Mouse (Mus musculus) hindbrain, embryonic 14.5 days (tissue): ENCODE measurements at regions not wholly inside any gene's neighbourhood (a gene's known extent, or its start where the extent isn't known, plus 50 kb on each side); places are given as distances from the start of the nearest gene placed in this dataset.

Source experiments
- ATAC-seq: fragments of 200-750 bp; cut with Nextera tagmentation; 2 replicates; pipeline ENCODE4 v1.8.0; 2017; ENCODE audit warnings: moderate number of reproducible peaks, mild to moderate bottlenecking, moderate TSS enrichment, moderate library complexity; ENCODE audit not compliant: low FRiP score
- DNase-seq: peaks from one replicate; pipeline ENCODE4 v3.0.0-alpha.2; 2015; ENCODE audit warnings: low spot score
- H3K27ac ChIP-seq: fragments of 300-500 bp; sonication (generic); 2 replicates; pipeline ENCODE4 v1.5.1; 2014; ENCODE audit warnings: mild to moderate bottlenecking, moderate library complexity
- H3K27me3 ChIP-seq: fragments of 300-500 bp; sonication (generic); 2 replicates; pipeline ENCODE4 v1.6.1; 2014; ENCODE audit warnings: mild to moderate bottlenecking, low read length, mixed read lengths; ENCODE audit not compliant: control insufficient read depth, insufficient read depth
- H3K36me3 ChIP-seq: fragments of 300-500 bp; sonication (generic); replicated peaks from 2 replicates; pipeline ENCODE4 v1.6.1; 2014; ENCODE audit not compliant: control insufficient read depth, insufficient read depth
- H3K4me1 ChIP-seq: fragments of 300-500 bp; sonication (generic); replicated peaks from 2 replicates; pipeline ENCODE4 v1.6.1; 2014; ENCODE audit warnings: antibody characterized with exemption, low read length, mixed read lengths; ENCODE audit not compliant: control insufficient read depth, insufficient read depth
- H3K4me2 ChIP-seq: fragments of 300-500 bp; sonication (generic); replicated peaks from 2 replicates; pipeline ENCODE4 v1.6.1; 2014; ENCODE audit warnings: mild to moderate bottlenecking, moderate library complexity
- H3K4me3 ChIP-seq: fragments of 300-500 bp; sonication (generic); replicated peaks from 2 replicates; pipeline ENCODE4 v1.5.1; 2014; ENCODE audit warnings: mild to moderate bottlenecking, low read length
- H3K9ac ChIP-seq: fragments of 300-500 bp; sonication (generic); 2 replicates; pipeline ENCODE4 v1.6.1; 2014
- H3K9me3 ChIP-seq: fragments of 300-500 bp; sonication (generic); 2 replicates; pipeline ENCODE4 v1.6.1; 2016; ENCODE audit warnings: low read length; ENCODE audit not compliant: control insufficient read depth
- WGBS: fragments of 180-500 bp; shearing (Covaris S2); extraction: QIAGEN DNeasy Blood & Tissue Kit; methylation state at CpG from one replicate; pipeline ENCODE4 v1.1.7; 2014; 5-methylcytosine and 5-hydroxymethylcytosine counted together

GRCm38 (mm10) chr9:101807249-101807648, 54.4 kb upstream of the 9630041A04Rik start:
- Histone ChIP-seq H3K4me3 (no peak overlapping the region), H3K4me1 (peaks cover 10% of the 10 kb centered on the region; the same call in 1 of the 2 replicates), H3K27me3 (no peaks in the 10 kb centered on the region), H3K36me3 (no peaks in the 10 kb centered on the region), H3K27ac (peak overlapping the region; percentile 12; the same call in 1 of the 2 replicates), H3K4me2 (no peak overlapping the region), H3K9ac (no peak overlapping the region), H3K9me3 (no peaks in the 10 kb centered on the region)
- no peak for ATAC-seq
- DNase-seq: peak; percentile 55
- 29% methylated on average over 4 of the region's 4 CpGs for WGBS

GRCm38 (mm10) chr9:101796718-101797117, 64.9 kb upstream of the 9630041A04Rik start:
- H3K36me3 ChIP-seq: no peaks in the 10 kb centered on the region
- 35% methylated on average over 1 of the region's 1 CpGs for WGBS
- no peak for ATAC-seq
- no peak overlapping the region for H3K4me2 ChIP-seq
- no peak overlapping the region for H3K9ac ChIP-seq
- H3K4me1 ChIP-seq: no peaks in the 10 kb centered on the region
- no peaks in the 10 kb centered on the region for H3K27me3 ChIP-seq
- no peak overlapping the region for H3K4me3 ChIP-seq
- H3K9me3 ChIP-seq: no peaks in the 10 kb centered on the region
- no peak for DNase-seq
- no peak overlapping the region for H3K27ac ChIP-seq

GRCm38 (mm10) chr9:101796063-101796462, 65.6 kb upstream of the 9630041A04Rik start:
- H3K27ac ChIP-seq: no peak overlapping the region
- H3K27me3 ChIP-seq: no peaks in the 10 kb centered on the region
- no peak for ATAC-seq
- H3K4me3 ChIP-seq: no peak overlapping the region
- no peaks in the 10 kb centered on the region for H3K4me1 ChIP-seq
- WGBS: 79% methylated on average over 4 of the region's 4 CpGs
- H3K4me2 ChIP-seq: no peak overlapping the region
- no peaks in the 10 kb centered on the region for H3K36me3 ChIP-seq
- DNase-seq: no peak
- H3K9me3 ChIP-seq: no peaks in the 10 kb centered on the region
- no peak overlapping the region for H3K9ac ChIP-seq

GRCm38 (mm10) chr9:101795436-101795835, 66.2 kb upstream of the 9630041A04Rik start:
- 79% methylated on average over 2 of the region's 2 CpGs for WGBS
- H3K9me3 ChIP-seq: no peaks in the 10 kb centered on the region
- no peak overlapping the region for H3K4me3 ChIP-seq
- H3K4me2 ChIP-seq: no peak overlapping the region
- ATAC-seq (no peak), DNase-seq (no peak)
- H3K36me3 ChIP-seq: no peaks in the 10 kb centered on the region
- H3K27me3 ChIP-seq: no peaks in the 10 kb centered on the region
- no peak overlapping the region for H3K9ac ChIP-seq
- H3K27ac ChIP-seq: no peak overlapping the region
- no peaks in the 10 kb centered on the region for H3K4me1 ChIP-seq

- 70% methylated on average over 1 of the region's 1 CpGs for whole genome bisulfite sequencing
Measured at GRCm38 (mm10) chr9:101790936-101791335, 70.7 kb upstream of the 9630041A04Rik start.

GRCm38 (mm10) chr9:101740949-101741605, 120.6 kb upstream of the 9630041A04Rik start:
- Histone ChIP-seq H3K4me3 (no peak overlapping the region), H3K27me3 (no peaks in the 10 kb centered on the region), H3K27ac (no peak overlapping the region), H3K4me1 (peaks cover 4% of the 10 kb centered on the region; the same call in 1 of the 2 replicates), H3K9me3 (no peaks in the 10 kb centered on the region), H3K36me3 (no peaks in the 10 kb centered on the region), H3K9ac (no peak overlapping the region), H3K4me2 (no peak overlapping the region)
- no peak for ATAC-seq
- 42% methylated on average over 10 of the region's 10 CpGs for WGBS
- DNase-seq: peak; percentile 28

More at GRCm38 (mm10) chr9:101790936-101791335, 70.7 kb upstream of the 9630041A04Rik start:
- Histone ChIP-seq H3K9me3 (no peaks in the 10 kb centered on the region), H3K4me3 (no peak overlapping the region), H3K27me3 (no peaks in the 10 kb centered on the region), H3K4me1 (no peaks in the 10 kb centered on the region), H3K9ac (no peak overlapping the region), H3K4me2 (no peak overlapping the region), H3K36me3 (no peaks in the 10 kb centered on the region), H3K27ac (no peak overlapping the region)
- DNase-seq (no peak), ATAC-seq (no peak)

- WGBS: 79% methylated on average over 10 of the region's 10 CpGs
- ATAC-seq: no peak
- peaks cover 5% of the 10 kb centered on the region; the same call in 1 of the 2 replicates for H3K4me1 ChIP-seq
Measured at GRCm38 (mm10) chr9:101739322-101739721, 122.3 kb upstream of the 9630041A04Rik start.

GRCm38 (mm10) chr9:101734271-101734670, 127.4 kb upstream of the 9630041A04Rik start:
- Histone ChIP-seq H3K27me3 (no peaks in the 10 kb centered on the region), H3K4me3 (no peak overlapping the region), H3K4me2 (no peak overlapping the region), H3K9ac (no peak overlapping the region), H3K4me1 (peaks cover 7% of the 10 kb centered on the region; the same call in 1 of the 2 replicates), H3K27ac (no peak overlapping the region), H3K9me3 (no peaks in the 10 kb centered on the region), H3K36me3 (no peaks in the 10 kb centered on the region)
- 53% methylated on average over 8 of the region's 8 CpGs for WGBS
- DNase-seq (no peak), ATAC-seq (no peak)

More at GRCm38 (mm10) chr9:101739322-101739721, 122.3 kb upstream of the 9630041A04Rik start:
- no peak overlapping the region for H3K27ac ChIP-seq
- no peaks in the 10 kb centered on the region for H3K36me3 ChIP-seq
- H3K4me2 ChIP-seq: no peak overlapping the region
- H3K9ac ChIP-seq: no peak overlapping the region
- DNase-seq: no peak
- no peak overlapping the region for H3K4me3 ChIP-seq
- no peaks in the 10 kb centered on the region for H3K9me3 ChIP-seq
- no peaks in the 10 kb centered on the region for H3K27me3 ChIP-seq

- Histone ChIP-seq H3K4me2 (no peak overlapping the region), H3K27me3 (no peaks in the 10 kb centered on the region), H3K9me3 (no peaks in the 10 kb centered on the region), H3K36me3 (no peaks in the 10 kb centered on the region), H3K9ac (no peak overlapping the region), H3K4me3 (no peak overlapping the region), H3K4me1 (peaks cover 7% of the 10 kb centered on the region; the same call in 1 of the 2 replicates), H3K27ac (no peak overlapping the region)
- 26% methylated on average over 14 of the region's 14 CpGs for WGBS
- ATAC-seq (peak; percentile 75; the same call in 1 of the 2 replicates), DNase-seq (no peak)
Measured at GRCm38 (mm10) chr9:101733611-101734225, 127.9 kb upstream of the 9630041A04Rik start.
